Mouse (Mus musculus): ENCODE measurements around the gene Nacad. TPM values are rescaled to one million over a fixed set of nuclear protein-coding genes. Genes with fewer than 3 reads are reported as not detected.

Nacad gene
- total and polyA plus RNA-seq, 2 experiments from 2014 or later = 61.3 to 69.4 TPM

DNA sequence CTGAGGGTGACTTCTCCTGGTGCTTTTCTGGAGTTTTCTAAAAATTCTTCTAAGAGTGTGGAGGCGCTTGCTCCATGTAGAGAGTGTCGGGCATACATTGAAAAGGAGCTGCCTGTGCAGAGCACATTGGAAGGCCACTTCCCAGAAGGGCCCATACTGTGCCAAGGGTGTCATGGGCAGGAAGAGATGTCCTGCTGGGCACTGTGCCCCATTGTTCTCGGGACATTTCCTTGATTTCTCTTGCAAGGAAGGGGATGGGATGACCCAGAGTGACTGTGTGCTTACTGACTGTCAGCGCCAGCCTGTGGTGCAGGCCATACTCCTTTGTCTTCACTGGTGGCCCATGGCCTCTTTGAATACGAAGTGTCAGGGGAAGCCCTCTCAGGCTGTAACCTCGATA, 33.2 kb upstream of the Nacad start:
- no peak overlapping the region for H3K27ac ChIP-seq (ENCODE audit: low read depth, low read length)
- no peak overlapping the region for H3K4me3 ChIP-seq (ENCODE audit: low read depth, low read length)
- DNase-seq = no peak
- no peaks in the 10 kb centered on the region for H3K27me3 ChIP-seq (ENCODE audit: insufficient read depth, low read length)
- no peak overlapping the region for H3K9ac ChIP-seq
- H3K4me2 ChIP-seq (ENCODE audit: low read depth) = no peak overlapping the region
- H3K9me3 ChIP-seq (ENCODE audit: low read length) = no peaks in the 10 kb centered on the region
- ATAC-seq = no peak
- 72% methylated on average over 6 of the region's 6 CpGs for WGBS
- H3K36me3 ChIP-seq (ENCODE audit: insufficient read depth) = no peaks in the 10 kb centered on the region
- H3K4me1 ChIP-seq (ENCODE audit: insufficient read depth) = no peaks in the 10 kb centered on the region
- TF ChIP-seq CTCF (IDR thresholded peaks at IDR 0.05; ENCODE audit: low read depth) = no peak

DNA sequence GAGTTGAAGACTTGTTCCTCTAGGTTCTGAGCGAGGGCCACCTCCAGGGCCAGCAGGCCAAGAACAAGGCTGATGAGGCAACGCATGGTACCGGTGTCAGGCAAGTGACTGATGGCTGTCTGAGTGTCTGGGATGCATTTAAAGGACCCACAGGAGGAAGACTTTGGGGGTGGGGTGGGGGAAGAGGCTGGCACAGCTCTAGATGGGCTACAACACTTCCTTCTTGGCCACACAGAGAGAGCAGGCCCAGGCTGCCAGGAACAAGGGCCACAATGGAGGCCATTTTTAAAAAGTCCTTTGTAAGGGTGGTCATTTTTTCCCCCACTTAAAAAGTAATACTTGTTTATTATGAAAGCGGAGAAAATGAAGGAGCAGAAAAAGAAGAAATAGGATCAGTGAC, 32.7 kb upstream of the Nacad start, which contains the start of gene Wap:
TSS of gene Wap (minus strand) at position 101 of the 400 bp plus-strand sequence.
- no peaks in the 10 kb centered on the region for H3K9me3 ChIP-seq (ENCODE audit: low read length)
- no peaks in the 10 kb centered on the region for H3K27me3 ChIP-seq (ENCODE audit: insufficient read depth, low read length)
- DNase-seq (no peak), ATAC-seq (no peak)
- H3K4me3 ChIP-seq (ENCODE audit: low read depth, low read length) = no peak within 1 kb of the TSS
- no peak for TF ChIP-seq CTCF (IDR thresholded peaks at IDR 0.05; ENCODE audit: low read depth)
- no peak within 1 kb of the TSS for H3K4me2 ChIP-seq (ENCODE audit: low read depth)
- H3K9ac ChIP-seq = no peak within 1 kb of the TSS
- H3K36me3 ChIP-seq (ENCODE audit: insufficient read depth) = no peaks in the 10 kb centered on the region
- H3K27ac ChIP-seq (ENCODE audit: low read depth, low read length) = no peak within 1 kb of the TSS
- H3K4me1 ChIP-seq (ENCODE audit: insufficient read depth) = no peaks in the 10 kb centered on the region
- 89% methylated on average over 4 of the region's 4 CpGs for WGBS

GRCm38 (mm10) chr11:6636150-6636549, 30.3 kb upstream of the Nacad start:
- H3K9me3 ChIP-seq (ENCODE audit: low read length) = 0 out of 2 replicates have a peak, but pooled peaks cover 4% of the 10 kb centered on the region
- DNase-seq (no peak), ATAC-seq (no peak)
- H3K27me3 ChIP-seq (ENCODE audit: insufficient read depth, low read length) = no peaks in the 10 kb centered on the region
- H3K36me3 ChIP-seq (ENCODE audit: insufficient read depth) = no peaks in the 10 kb centered on the region
- no peak overlapping the region for H3K4me2 ChIP-seq (ENCODE audit: low read depth)
- no peak overlapping the region for H3K4me3 ChIP-seq (ENCODE audit: low read depth, low read length)
- H3K27ac ChIP-seq (ENCODE audit: low read depth, low read length) = no peak overlapping the region
- no peaks in the 10 kb centered on the region for H3K4me1 ChIP-seq (ENCODE audit: insufficient read depth)
- 76% methylated on average over 8 of the region's 8 CpGs for WGBS
- no peak for TF ChIP-seq CTCF (IDR thresholded peaks at IDR 0.05; ENCODE audit: low read depth)
- no peak overlapping the region for H3K9ac ChIP-seq

GRCm38 (mm10) chr11:6629655-6630054, 23.8 kb upstream of the Nacad start:
- Histone ChIP-seq H3K4me2 (ENCODE audit: low read depth) (no peak overlapping the region), H3K9ac (no peak overlapping the region), H3K27ac (ENCODE audit: low read depth, low read length) (no peak overlapping the region), H3K36me3 (ENCODE audit: insufficient read depth) (no peaks in the 10 kb centered on the region), H3K4me1 (ENCODE audit: insufficient read depth) (peaks cover 12% of the 10 kb centered on the region), H3K4me3 (ENCODE audit: low read depth, low read length) (no peak overlapping the region), H3K9me3 (ENCODE audit: low read length) (0 out of 2 replicates have a peak, but pooled peaks cover 4% of the 10 kb centered on the region), H3K27me3 (ENCODE audit: insufficient read depth, low read length) (no peaks in the 10 kb centered on the region)
- DNase-seq = peak; percentile 25
- ATAC-seq = no peak
- peak; percentile 39 for TF ChIP-seq CTCF (IDR thresholded peaks at IDR 0.05; ENCODE audit: low read depth)

DNA sequence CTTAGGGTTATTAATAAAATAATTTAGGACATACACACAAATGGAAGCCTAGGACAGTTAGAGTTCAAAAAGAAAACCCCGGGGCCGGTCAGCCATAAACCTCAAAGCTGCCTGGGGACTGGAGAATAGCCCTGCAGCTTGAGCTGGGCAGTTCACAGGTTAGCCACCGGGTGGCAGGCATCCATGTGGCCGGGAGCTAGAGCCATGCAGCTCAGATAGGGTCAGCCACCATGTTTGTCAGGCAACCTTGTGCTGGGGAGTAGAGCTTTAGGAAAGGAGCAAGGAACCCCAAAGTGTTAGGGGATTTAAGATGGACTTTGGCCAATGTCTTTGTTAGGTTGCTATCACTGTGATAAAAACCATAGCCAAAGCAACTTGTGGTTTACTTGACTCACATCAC, 22.7 kb upstream of the Nacad start:
- DNase-seq = no peak
- no peak for ATAC-seq
- Histone ChIP-seq H3K4me2 (ENCODE audit: low read depth) (no peak overlapping the region), H3K4me1 (ENCODE audit: insufficient read depth) (peaks cover 15% of the 10 kb centered on the region), H3K9ac (no peak overlapping the region), H3K36me3 (ENCODE audit: insufficient read depth) (peaks cover 5% of the 10 kb centered on the region; the same call in 1 of the 2 replicates), H3K9me3 (ENCODE audit: low read length) (0 out of 2 replicates have a peak, but pooled peaks cover 4% of the 10 kb centered on the region), H3K27ac (ENCODE audit: low read depth, low read length) (no peak overlapping the region), H3K27me3 (ENCODE audit: insufficient read depth, low read length) (no peaks in the 10 kb centered on the region), H3K4me3 (ENCODE audit: low read depth, low read length) (no peak overlapping the region)
- WGBS = 24% methylated on average over 4 of the region's 4 CpGs
- peak; percentile 61 for TF ChIP-seq CTCF (IDR thresholded peaks at IDR 0.05; ENCODE audit: low read depth)

DNA sequence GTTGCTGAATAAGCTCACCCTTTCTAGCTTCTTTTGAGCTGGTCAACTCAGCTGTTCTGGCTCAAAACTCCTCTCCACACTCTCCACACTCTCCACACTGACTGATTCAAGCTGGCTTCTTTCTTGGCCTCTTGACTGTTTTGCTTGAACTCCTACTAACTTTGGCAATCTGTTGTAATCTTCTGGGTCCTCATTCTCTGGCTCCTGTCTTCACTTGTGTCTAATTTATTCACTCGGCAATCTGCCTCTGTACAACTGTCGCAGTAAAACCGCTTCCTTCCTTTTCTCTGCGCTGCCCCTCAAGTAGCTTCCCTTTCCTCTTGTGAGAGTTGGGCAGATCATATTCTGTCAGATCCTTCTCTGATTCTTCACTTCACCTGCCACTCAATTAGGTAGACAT, 21.9 kb upstream of the Nacad start:
- Histone ChIP-seq H3K36me3 (ENCODE audit: insufficient read depth) (peaks cover 13% of the 10 kb centered on the region), H3K9ac (no peak overlapping the region), H3K9me3 (ENCODE audit: low read length) (0 out of 2 replicates have a peak, but pooled peaks cover 4% of the 10 kb centered on the region), H3K4me1 (ENCODE audit: insufficient read depth) (peaks cover 15% of the 10 kb centered on the region), H3K4me2 (ENCODE audit: low read depth) (no peak overlapping the region), H3K27me3 (ENCODE audit: insufficient read depth, low read length) (no peaks in the 10 kb centered on the region), H3K27ac (ENCODE audit: low read depth, low read length) (no peak overlapping the region), H3K4me3 (ENCODE audit: low read depth, low read length) (no peak overlapping the region)
- TF ChIP-seq CTCF (IDR thresholded peaks at IDR 0.05; ENCODE audit: low read depth) = no peak
- ATAC-seq (no peak), DNase-seq (no peak)
- WGBS = 90% methylated on average over 4 of the region's 4 CpGs

DNA sequence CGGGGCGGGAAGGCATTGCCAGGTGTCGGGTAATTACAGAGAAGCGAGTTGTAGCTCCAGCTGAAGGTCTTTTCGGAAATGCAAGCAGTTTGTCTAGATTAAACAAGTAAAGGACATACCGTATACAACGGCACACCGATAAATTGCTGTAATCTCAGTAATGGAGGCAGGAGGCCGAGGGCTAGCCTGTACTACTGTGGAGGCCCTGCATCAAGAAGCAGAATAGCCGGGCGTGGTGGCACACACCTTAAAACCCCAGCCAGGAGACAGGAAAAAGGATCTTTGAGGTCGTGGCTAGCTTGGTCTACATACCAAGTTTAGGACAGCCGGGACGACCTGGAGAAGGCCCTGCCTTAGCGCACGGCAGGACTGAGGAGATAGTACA, 20.5 kb upstream of the Nacad start:
- 15% methylated on average over 16 of the region's 16 CpGs for WGBS
- H3K9me3 ChIP-seq (ENCODE audit: low read length) = 0 out of 2 replicates have a peak, but pooled peaks cover 2% of the 10 kb centered on the region
- ATAC-seq (peak; percentile 10), DNase-seq (no peak)
- H3K4me3 ChIP-seq (ENCODE audit: low read depth, low read length) = peak overlapping the region; percentile 77
- peak overlapping the region; percentile 86 for H3K27ac ChIP-seq (ENCODE audit: low read depth, low read length)
- H3K9ac ChIP-seq = peak overlapping the region; percentile 73
- TF ChIP-seq CTCF (IDR thresholded peaks at IDR 0.05; ENCODE audit: low read depth) = no peak
- H3K27me3 ChIP-seq (ENCODE audit: insufficient read depth, low read length) = no peaks in the 10 kb centered on the region
- peaks cover 15% of the 10 kb centered on the region for H3K4me1 ChIP-seq (ENCODE audit: insufficient read depth)
- peak overlapping the region; percentile 70 for H3K4me2 ChIP-seq (ENCODE audit: low read depth)
- peaks cover 20% of the 10 kb centered on the region for H3K36me3 ChIP-seq (ENCODE audit: insufficient read depth)

Data from forebrain, postnatal 0 days (tissue).